Mouse (Mus musculus) cerebellum, adult 2 months (tissue): ENCODE data around the gene Tmem222.

Experiments
- CTCF ChIP-seq: fragments of 200-500 bp; IDR thresholded peaks from 2 replicates; pipeline ENCODE4 v1.5.1; 2011; ENCODE audit warnings: low read depth, mild to moderate bottlenecking, control low read depth, low read length, moderate library complexity, borderline replicate concordance; ENCODE audit not compliant: insufficient read depth
- POLR2A ChIP-seq: fragments of 200-500 bp; IDR thresholded peaks from 2 replicates; pipeline ENCODE4 v1.6.1; 2011; ENCODE audit warnings: low read length, control low read depth, borderline replicate concordance; ENCODE audit not compliant: insufficient read depth

DNA sequence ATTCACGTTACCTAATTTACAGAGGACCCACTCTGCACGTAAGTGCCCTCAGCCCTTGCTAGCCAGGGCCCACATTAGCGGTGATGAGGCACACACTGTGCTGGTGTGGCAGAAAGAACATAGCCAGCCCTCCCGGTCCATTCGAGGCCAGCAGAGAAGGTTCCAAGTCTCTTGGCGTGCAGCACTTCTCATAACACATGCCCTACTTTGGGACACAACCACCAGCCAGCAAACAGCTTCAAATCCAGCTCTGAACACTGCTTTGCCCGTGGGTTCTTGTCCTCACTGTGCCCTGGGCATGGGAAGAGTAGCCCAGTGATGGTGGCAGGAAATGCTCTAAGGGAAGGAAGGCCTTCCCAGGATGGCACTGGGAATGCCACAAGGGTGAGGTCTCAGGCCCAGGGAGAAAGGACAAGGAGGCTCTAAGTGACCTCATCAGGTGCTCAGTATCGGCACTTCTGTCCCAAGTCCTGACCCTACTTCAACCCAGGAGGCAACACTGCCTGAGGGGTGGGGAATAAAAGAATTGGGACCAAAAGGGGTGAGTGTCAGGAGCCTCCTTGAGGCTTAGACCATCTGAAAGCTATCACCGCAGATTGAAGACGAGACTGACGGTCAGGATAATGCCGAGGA lies 11.2 kb downstream of the Tmem222 start:
- TF ChIP-seq CTCF, result no peak
- no peak for TF ChIP-seq POLR2A
